ENCODE assay signal across 8 mouse cellular contexts in the genomic region with DNA sequence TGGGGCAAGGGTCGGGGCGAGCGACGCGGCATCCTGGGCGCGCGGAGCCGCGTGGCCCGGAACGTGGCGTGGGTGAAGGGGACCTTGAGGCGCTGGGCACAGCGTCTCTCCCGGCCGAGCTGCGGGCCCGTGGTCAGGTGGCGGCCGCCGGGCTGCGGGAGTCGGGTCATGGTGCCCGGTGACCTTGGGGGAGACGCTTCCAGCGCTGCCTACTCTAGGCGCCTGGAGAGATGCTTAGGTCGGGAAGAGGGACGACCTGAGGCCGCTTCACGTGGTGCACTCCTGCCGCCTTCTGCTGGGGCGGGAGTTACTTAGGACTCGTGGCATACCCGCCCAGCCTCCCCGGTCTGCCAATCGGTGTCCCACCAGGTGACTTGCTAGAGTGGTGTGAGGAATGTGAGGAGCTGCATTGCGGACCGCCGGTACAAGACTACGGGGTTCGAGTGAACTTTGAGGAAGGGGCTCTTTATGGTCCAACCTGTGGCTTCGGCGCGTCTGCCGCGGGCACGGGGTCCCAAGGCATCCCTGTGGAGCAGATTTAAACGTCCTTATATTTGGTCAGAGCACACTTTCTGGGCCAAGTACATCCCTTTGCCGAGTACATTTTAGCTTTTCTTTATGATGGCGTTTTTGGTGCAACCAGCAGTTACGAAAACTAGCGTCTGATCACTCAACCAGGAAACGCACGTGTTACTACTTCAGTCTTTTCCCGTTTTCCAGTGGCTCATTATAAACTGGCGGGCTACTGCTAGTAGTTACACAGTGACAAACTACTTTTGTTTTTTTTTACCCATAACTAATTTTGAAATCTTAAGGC. TPM values are rescaled to one million over a fixed set of nuclear protein-coding genes. Genes with fewer than 3 reads are reported as not detected.
DNase-seq lines count a peak whose midpoint lies in the region; ATAC-seq and TF ChIP-seq lines count a peak whose summit lies in the region.

No protein-coding gene starts in this region.

- no peaks in the 10 kb centered on the region for H3K36me3 ChIP-seq in lung, postnatal 0 days (ENCODE audit: insufficient read depth, low read length)

- DNase-seq in NIH3T3 (ENCODE audit: low read depth), result peak; percentile 75
- peak; percentile 72 to 75 for DNase-seq in cerebellum, adult 18-20 months
- DNase-seq in layer of hippocampus, postnatal 10 days (ENCODE audit: low spot score in 2 of 2), result peak; percentile 48 to 57
- peak; percentile 84 for DNase-seq in lung, postnatal 0 days (ENCODE audit: low spot score)
- DNase-seq in ovary, adult 18-20 months (ENCODE audit: low spot score), result peak; percentile 36
- peak; percentile 68 for DNase-seq in thymus, postnatal 4 days

- H3K4me3 ChIP-seq in lung, postnatal 0 days (ENCODE audit: low read depth, low read length), result peak overlapping the region; percentile 66

- H3K4me2 ChIP-seq in lung, postnatal 0 days (replicated peaks; ENCODE audit: low read depth, low read length), result peak overlapping the region; percentile 99

- no peak for TF ChIP-seq EP300 in lung, postnatal 0 days (IDR thresholded peaks at IDR 0.05)

- H3K9me3 ChIP-seq in lung, postnatal 0 days (ENCODE audit: low read length), result no peaks in the 10 kb centered on the region

- H3K9ac ChIP-seq in lung, postnatal 0 days (replicated peaks; ENCODE audit: low read depth), result peak overlapping the region; percentile 56

- WGBS in lung, postnatal 0 days, result 2% methylated on average over 38 of the region's 58 CpGs

- peaks cover 4% of the 10 kb centered on the region; the same call in 1 of the 2 replicates for H3K4me1 ChIP-seq in lung, postnatal 0 days (ENCODE audit: insufficient read depth, low read depth, low read length)

- peak; percentile 21 for TF ChIP-seq CTCF in lung, postnatal 0 days (IDR thresholded peaks at IDR 0.05)

- peak overlapping the region; percentile 79 for H3K27ac ChIP-seq in lung, postnatal 0 days (ENCODE audit: low read length)

- ATAC-seq in frontal cortex, adult (ENCODE audit: low TSS enrichment), result peak; percentile 59
- peak; percentile 28 to 53; a peak in 3 of 4 replicates for ATAC-seq in hematopoietic stem cell, adult 5-6 weeks (replicated peaks in 1 of 2; ENCODE audit: insufficient read depth in 1 of 2, low FRiP score in 2 of 2, low TSS enrichment in 1 of 2, low read depth in 1 of 2, poor library complexity in 2 of 2, severe bottlenecking in 2 of 2)
- ATAC-seq in lung, postnatal 0 days, result peak; percentile 83

- H3K27me3 ChIP-seq in lung, postnatal 0 days (replicated peaks; ENCODE audit: insufficient read depth, low read length), result no peaks in the 10 kb centered on the region

RNA-seq across cellular contexts. Expression of a gene that starts 0.7 kb away (rescaled TPM):
- 29.8 and 58.4 TPM in 2 replicates for total RNA-seq in hematopoietic stem cell, adult 5-6 weeks (2017)
- total RNA-seq in layer of hippocampus, postnatal 10 days (2021), result 10 to 100 TPM; 76.3 to 82.4 TPM
- 17.2 and 17.5 TPM in 2 replicates for polyA plus RNA-seq in lung, postnatal 0 days (2015; fragmentation: Nextera tagmentation; extraction: Ambion mirVana)

Comparison
In these comparisons a context has a peak if more than half of its experiments do, and no peak if none do; other contexts are left out.
1. Peak in every context shown above with its lines: DNase-seq, ATAC-seq, H3K4me3 ChIP-seq and H3K27ac ChIP-seq.